In genomic region chr17:65613142-65613462, GRCm38 (mm10) we compare ENCODE assay signal across 7 mouse cellular contexts. TPM values are rescaled to one million over a fixed set of nuclear protein-coding genes. Genes with fewer than 3 reads are reported as not detected.
DNase-seq lines count a peak whose midpoint lies in the region; ATAC-seq and TF ChIP-seq lines count a peak whose summit lies in the region.

No protein-coding gene starts in this region.

- peaks cover 2% of the 10 kb centered on the region; the same call in 1 of the 2 replicates for H3K27me3 ChIP-seq in spleen, adult 2 months (ENCODE audit: control insufficient read depth, insufficient read depth, low read length)
- no peaks in the 10 kb centered on the region for H3K27me3 ChIP-seq in forebrain, embryonic 11.5 days (ENCODE audit: control insufficient read depth, insufficient read depth, low read length)
- H3K27me3 ChIP-seq in liver, embryonic 11.5 days (replicated peaks; ENCODE audit: control insufficient read depth, insufficient read depth, low read length): no peaks in the 10 kb centered on the region
- H3K27me3 ChIP-seq in stomach, postnatal 0 days (ENCODE audit: control insufficient read depth, insufficient read depth, low read length): no peaks in the 10 kb centered on the region

- DNase-seq in spleen, adult 2 months (ENCODE audit: low read depth in 1 of 2, low spot score in 2 of 2): no peak
- DNase-seq in spleen, postnatal 36 days (ENCODE audit: low spot score in 2 of 2): no peak
- DNase-seq in forebrain, embryonic 11.5 days (ENCODE audit: low spot score): no peak
- no peak for DNase-seq in liver, embryonic 11.5 days (ENCODE audit: low spot score)
- no peak for DNase-seq in stomach, postnatal 0 days (ENCODE audit: low spot score)
- no peak for DNase-seq in spleen, postnatal 4 days (ENCODE audit: low spot score in 2 of 2)

- peaks cover 4% of the 10 kb centered on the region; the same call in 1 of the 2 replicates for H3K4me1 ChIP-seq in spleen, adult 2 months (ENCODE audit: control insufficient read depth, insufficient read depth, insufficient read length)
- H3K4me1 ChIP-seq in forebrain, embryonic 11.5 days (replicated peaks; ENCODE audit: control insufficient read depth, insufficient read depth, low read length): peaks cover 3% of the 10 kb centered on the region; the same call in 1 of the 2 replicates
- H3K4me1 ChIP-seq in liver, embryonic 11.5 days (replicated peaks; ENCODE audit: control insufficient read depth, insufficient read depth, low read length): peaks cover 33% of the 10 kb centered on the region
- peaks cover 5% of the 10 kb centered on the region; the same call in 1 of the 2 replicates for H3K4me1 ChIP-seq in stomach, postnatal 0 days (replicated peaks; ENCODE audit: control insufficient read depth, insufficient read depth)

- H3K36me3 ChIP-seq in spleen, adult 2 months (ENCODE audit: control insufficient read depth, insufficient read depth, low read length): peaks cover 4% of the 10 kb centered on the region
- no peaks in the 10 kb centered on the region for H3K36me3 ChIP-seq in forebrain, embryonic 11.5 days (ENCODE audit: control insufficient read depth, insufficient read depth, low read length)
- no peaks in the 10 kb centered on the region for H3K36me3 ChIP-seq in liver, embryonic 11.5 days (ENCODE audit: control insufficient read depth, insufficient read depth, low read length)
- no peaks in the 10 kb centered on the region for H3K36me3 ChIP-seq in stomach, postnatal 0 days (ENCODE audit: control insufficient read depth, insufficient read depth, low read length)

- H3K27ac ChIP-seq in spleen, adult 2 months (ENCODE audit: insufficient read depth, low read length): peak overlapping the region; percentile 94
- H3K27ac ChIP-seq in forebrain, embryonic 11.5 days (ENCODE audit: low read depth, low read length): peak overlapping the region; percentile 97
- peak overlapping the region; percentile 97 for H3K27ac ChIP-seq in liver, embryonic 11.5 days (ENCODE audit: low read depth, low read length)
- peak overlapping the region; percentile 99 for H3K27ac ChIP-seq in stomach, postnatal 0 days (replicated peaks)

- WGBS in spleen, adult 2 months: under 1% methylated on average over 42 of the region's 42 CpGs
- 1% methylated on average over 28 of the region's 42 CpGs for WGBS in forebrain, embryonic 11.5 days
- under 1% methylated on average over 42 of the region's 42 CpGs for WGBS in liver, embryonic 11.5 days
- under 1% methylated on average over 33 of the region's 42 CpGs for WGBS in stomach, postnatal 0 days

- H3K9me3 ChIP-seq in forebrain, embryonic 11.5 days (ENCODE audit: control insufficient read depth, low read length): no peaks in the 10 kb centered on the region
- no peaks in the 10 kb centered on the region for H3K9me3 ChIP-seq in liver, embryonic 11.5 days (ENCODE audit: control insufficient read depth, low read length)
- H3K9me3 ChIP-seq in stomach, postnatal 0 days (ENCODE audit: control insufficient read depth, low read length): no peaks in the 10 kb centered on the region

- H3K4me3 ChIP-seq in spleen, adult 2 months (ENCODE audit: extremely low read depth, insufficient read depth, insufficient read length): peak overlapping the region; percentile 100
- H3K4me3 ChIP-seq in forebrain, embryonic 11.5 days (ENCODE audit: low read depth, low read length): peak overlapping the region; percentile 98
- H3K4me3 ChIP-seq in liver, embryonic 11.5 days (ENCODE audit: low read depth, low read length): peak overlapping the region; percentile 99
- H3K4me3 ChIP-seq in stomach, postnatal 0 days (ENCODE audit: low read depth, low read length): peak overlapping the region; percentile 100

- peak overlapping the region; percentile 96 for H3K9ac ChIP-seq in forebrain, embryonic 11.5 days (ENCODE audit: low read length)
- peak overlapping the region; percentile 100 for H3K9ac ChIP-seq in liver, embryonic 11.5 days (ENCODE audit: low read depth, low read length)
- H3K9ac ChIP-seq in stomach, postnatal 0 days (ENCODE audit: low read length): peak overlapping the region; percentile 97

- TF ChIP-seq EP300 in stomach, postnatal 0 days (optimal IDR thresholded peaks at IDR 0.05): no peak

- no peak for TF ChIP-seq CTCF in spleen, adult 2 months (IDR thresholded peaks at IDR 0.05; ENCODE audit: extremely low read depth, insufficient read depth, insufficient read length, insufficient replicate concordance)
- no peak for TF ChIP-seq CTCF in stomach, postnatal 0 days (IDR thresholded peaks at IDR 0.05; ENCODE audit: low read depth)

- TF ChIP-seq POLR2A in spleen, adult 2 months (IDR thresholded peaks at IDR 0.05; ENCODE audit: low read depth, low read length): no peak

- ATAC-seq in forebrain, embryonic 11.5 days (replicated peaks; ENCODE audit: low FRiP score): peak; percentile 72
- ATAC-seq in liver, embryonic 11.5 days (replicated peaks; ENCODE audit: low FRiP score): peak; percentile 63
- peak; percentile 49 for ATAC-seq in stomach, postnatal 0 days (ENCODE audit: low FRiP score, low TSS enrichment)
- ATAC-seq in cerebellum, adult (ENCODE audit: insufficient number of reproducible peaks, low FRiP score, low TSS enrichment): no peak; the same call in 1 of the 2 replicates

- H3K4me2 ChIP-seq in forebrain, embryonic 11.5 days (ENCODE audit: low read depth, low read length, severe bottlenecking): peak overlapping the region; percentile 21; the same call in 1 of the 2 replicates
- H3K4me2 ChIP-seq in liver, embryonic 11.5 days: peak overlapping the region; percentile 87
- H3K4me2 ChIP-seq in stomach, postnatal 0 days (replicated peaks; ENCODE audit: low read depth): peak overlapping the region; percentile 66; the same call in 1 of the 2 replicates

RNA-seq across cellular contexts. Expression of gene Vapa, which starts 0.3 kb away (rescaled TPM):
- polyA plus RNA-seq in spleen, adult 2 months (2012; rRNA removed): 13.1 and 24.1 TPM in 2 replicates
- polyA plus RNA-seq in forebrain, embryonic 11.5 days (2014; fragmentation: Nextera tagmentation; extraction: Ambion mirVana): 213 and 224 TPM in 2 replicates
- 158 and 163 TPM in 2 replicates for polyA plus RNA-seq in liver, embryonic 11.5 days (2014; fragmentation: Nextera tagmentation; extraction: Ambion mirVana)
- 203 and 210 TPM in 2 replicates for polyA plus RNA-seq in stomach, postnatal 0 days (2015; fragmentation: Nextera tagmentation; extraction: Ambion mirVana)

RNA-seq across cellular contexts. Expression of gene Txndc2, which starts 28.9 kb away (rescaled TPM):
- not detected in 2 replicates for polyA plus RNA-seq in spleen, adult 2 months (2012; rRNA removed)
- 0.24 and 0.39 TPM in 2 replicates for polyA plus RNA-seq in forebrain, embryonic 11.5 days (2014; fragmentation: Nextera tagmentation; extraction: Ambion mirVana)
- not detected in 2 replicates for polyA plus RNA-seq in liver, embryonic 11.5 days (2014; fragmentation: Nextera tagmentation; extraction: Ambion mirVana)
- polyA plus RNA-seq in stomach, postnatal 0 days (2015; fragmentation: Nextera tagmentation; extraction: Ambion mirVana): not detected in 2 replicates

Comparison
In these comparisons a context has a peak if more than half of its experiments do, and no peak if none do; other contexts are left out.
1. H3K4me2 ChIP-seq: peak in every context shown above with its lines; median percentile 87 in liver, embryonic 11.5 days; 66 in stomach, postnatal 0 days; 21 in forebrain, embryonic 11.5 days.